Mouse (Mus musculus) retina, postnatal 1 day (tissue): ENCODE measurements at regions not wholly inside any gene's neighbourhood (a gene's known extent, or its start where the extent isn't known, plus 50 kb on each side); places are given as distances from the start of the nearest gene placed in this dataset.

Experiments
- DNase-seq: peaks from one replicate; pipeline ENCODE4 v3.0.0-alpha.2; 2012

GRCm38 (mm10) chr3:103408724-103409123, 129.6 kb downstream of the Trim33 start:
- no peak for DNase-seq

GRCm38 (mm10) chr3:103412247-103412646, 133.2 kb downstream of the Trim33 start:
- DNase-seq = no peak

GRCm38 (mm10) chr3:103415051-103415695, 136.1 kb downstream of the Trim33 start:
- DNase-seq = no peak

GRCm38 (mm10) chr3:103416296-103416695, 137.2 kb downstream of the Trim33 start:
- no peak for DNase-seq

GRCm38 (mm10) chr3:103417781-103418180, 138.7 kb downstream of the Trim33 start:
- no peak for DNase-seq

- DNase-seq = peak; percentile 76
Observed at GRCm38 (mm10) chr3:103419761-103420620, 140.9 kb downstream of the Trim33 start.

- peak; percentile 40 for DNase-seq
Observed at GRCm38 (mm10) chr3:103420621-103421274, 141.7 kb downstream of the Trim33 start.

GRCm38 (mm10) chr3:103421275-103421621, 142.2 kb downstream of the Trim33 start:
- peak; percentile 77 for DNase-seq

GRCm38 (mm10) chr3:103422806-103423205, 143.7 kb downstream of the Trim33 start:
- no peak for DNase-seq

GRCm38 (mm10) chr3:103423290-103423689, 144.2 kb downstream of the Trim33 start:
- DNase-seq = no peak

- DNase-seq = no peak
Observed at GRCm38 (mm10) chr3:103425812-103426430, 146.8 kb downstream of the Trim33 start.

- peak; percentile 58 for DNase-seq
Observed at GRCm38 (mm10) chr3:103429227-103429788, 145.7 kb upstream of the Syt6 start.

- no peak for DNase-seq
Observed at GRCm38 (mm10) chr3:103430131-103430530, 144.9 kb upstream of the Syt6 start.

- DNase-seq = no peak
Observed at GRCm38 (mm10) chr3:103432254-103432653, 142.8 kb upstream of the Syt6 start.

- DNase-seq = no peak
Observed at GRCm38 (mm10) chr3:103436902-103437603, 138.0 kb upstream of the Syt6 start.

- DNase-seq = peak; percentile 70
Observed at GRCm38 (mm10) chr3:103438791-103439354, 136.2 kb upstream of the Syt6 start.

GRCm38 (mm10) chr3:103443247-103443646, 131.8 kb upstream of the Syt6 start:
- no peak for DNase-seq

GRCm38 (mm10) chr3:103445852-103446251, 129.2 kb upstream of the Syt6 start:
- DNase-seq = no peak

- no peak for DNase-seq
Observed at GRCm38 (mm10) chr3:103449851-103450250, 125.2 kb upstream of the Syt6 start.

GRCm38 (mm10) chr3:103451971-103452370, 123.1 kb upstream of the Syt6 start:
- DNase-seq = peak; percentile 57

GRCm38 (mm10) chr3:103463760-103464159, 111.3 kb upstream of the Syt6 start:
- no peak for DNase-seq

- DNase-seq = no peak
Observed at GRCm38 (mm10) chr3:103464181-103464580, 110.8 kb upstream of the Syt6 start.
